ENCODE assay signal across 22 mouse cellular contexts in the genomic region with DNA sequence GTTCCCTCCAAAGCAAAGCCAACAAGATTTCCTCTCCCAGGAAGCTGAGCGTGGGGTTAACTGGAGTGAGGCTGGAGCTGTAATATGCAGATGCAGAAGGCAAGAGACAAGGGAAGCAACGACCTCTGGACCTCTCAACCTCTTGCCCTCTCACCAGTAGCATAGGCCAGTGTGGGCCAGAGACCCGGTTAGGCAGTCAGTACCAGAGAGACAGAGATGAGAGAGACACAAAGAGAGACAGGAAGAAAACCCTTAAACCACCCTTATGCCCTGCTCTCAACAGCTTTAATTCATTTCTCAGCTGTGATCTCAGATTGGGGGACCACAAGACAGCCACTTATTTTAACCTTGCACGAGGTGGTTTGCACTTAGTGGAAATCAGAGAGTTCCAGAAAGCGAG.
DNase-seq lines count a peak whose midpoint lies in the region; ATAC-seq and TF ChIP-seq lines count a peak whose summit lies in the region.
"Had no signal": no experiment of that assay in that cellular context is flagged by ENCODE, and none has a peak within 500 bp of the region (broad histone marks: within the 10 kb centered on the region; RNA-seq: fewer than 3 reads in every experiment).

No protein-coding gene starts in this region.

- peaks cover 24 to 48% of the 10 kb centered on the region in 2 experiments for H3K4me1 ChIP-seq in heart, embryonic 14.5 days (ENCODE audit: control insufficient read depth in 2 of 2, insufficient read depth in 2 of 2, low read length in 2 of 2)
- H3K4me1 ChIP-seq in liver, adult 2 months (ENCODE audit: control insufficient read depth, insufficient read depth, low read length), result no peaks in the 10 kb centered on the region; the same call in 1 of the 2 replicates
- H3K4me1 ChIP-seq: embryonic facial prominence, embryonic 15.5 days; hindbrain, embryonic 12.5 days had no signal

- 36% methylated on average over 5 of the region's 5 CpGs for WGBS in heart, embryonic 14.5 days
- WGBS in liver, adult 2 months, result 50% methylated on average over 5 of the region's 5 CpGs

- H3K79me2 ChIP-seq in liver, adult 2 months (ENCODE audit: control insufficient read depth, insufficient read depth, low read length), result no peaks in the 10 kb centered on the region

- TF ChIP-seq CTCF in liver, adult 2 months (IDR thresholded peaks at IDR 0.05; ENCODE audit: low read depth, low read length), result no peak

- no peak overlapping the region for H3K4me2 ChIP-seq in heart, embryonic 14.5 days (ENCODE audit: low read length)
- H3K4me2 ChIP-seq: embryonic facial prominence, embryonic 15.5 days; heart, embryonic 12.5 days; hindbrain, embryonic 12.5 days had no signal

- peak; percentile 51 for DNase-seq in heart, adult 11 months
- DNase-seq in heart, postnatal 36 days, result no peak
- no peak for DNase-seq in heart, postnatal 4 days
- peak; percentile 18 for DNase-seq in liver, adult 2 months (ENCODE audit: extremely low read depth, low read depth, low spot score)
- DNase-seq in liver, result no peak
- no peak for DNase-seq in left cerebral cortex, postnatal 4 days
- DNase-seq: adrenal gland, postnatal 10 days; cerebellum, adult 11 months; cerebellum, adult 8-10 months; cerebellum, postnatal 14 days; embryo, embryonic 11 days; gastrocnemius, adult 2 months had no signal

- no peaks in the 10 kb centered on the region for H3K27me3 ChIP-seq in heart, embryonic 14.5 days (ENCODE audit: control insufficient read depth, insufficient read depth, low read length)
- no peaks in the 10 kb centered on the region for H3K27me3 ChIP-seq in liver, adult 2 months (ENCODE audit: control insufficient read depth, insufficient read depth, low read length)
- H3K27me3 ChIP-seq: embryonic facial prominence, embryonic 15.5 days; heart, embryonic 12.5 days; hindbrain, embryonic 12.5 days had no signal

- intact Hi-C loops in heart, postnatal 36 days (cut with DNase I), result no loop called here
- intact Hi-C loops in left cerebral cortex, postnatal 4 days (cut with DNase I), result no loop called here

- H3K27ac ChIP-seq in heart, embryonic 14.5 days (replicated peaks in 1 of 2; ENCODE audit: control insufficient read depth in 1 of 2, insufficient read depth in 1 of 2, low read depth in 2 of 2, low read length in 2 of 2), result peak overlapping the region; percentile 4 to 51; a peak in 1 of 4 replicates
- H3K27ac ChIP-seq in liver, adult 2 months (replicated peaks; ENCODE audit: insufficient read depth, low read depth, low read length), result peak overlapping the region; percentile 30; the same call in 1 of the 2 replicates
- H3K27ac ChIP-seq: embryonic facial prominence, embryonic 15.5 days; forebrain, embryonic 10.5 days; gastrocnemius, adult 2 months; hindbrain, embryonic 12.5 days had no signal

- H3K9me3 ChIP-seq in heart, embryonic 14.5 days (ENCODE audit: control insufficient read depth, low read length), result no peaks in the 10 kb centered on the region
- H3K9me3 ChIP-seq: embryonic facial prominence, embryonic 15.5 days; forebrain, embryonic 10.5 days; heart, embryonic 12.5 days; hindbrain, embryonic 12.5 days had no signal

- no peak for ATAC-seq in heart, embryonic 14.5 days (ENCODE audit: insufficient number of reproducible peaks, insufficient read depth, low FRiP score, low read depth)
- ATAC-seq: forebrain, embryonic 14.5 days; hindbrain, embryonic 16.5 days; inflammation-experienced regulatory T-cells, adult 6 months; intestine, postnatal 0 days had no signal

- TF ChIP-seq POLR2A in liver, adult 2 months (IDR thresholded peaks at IDR 0.05; ENCODE audit: extremely low read depth, insufficient read depth, low read length), result no peak

- H3K9ac ChIP-seq in heart, embryonic 14.5 days (ENCODE audit: low read length), result 0 out of 2 replicates have a peak overlapping the region, but pooled peaks have one; percentile 6
- no peak overlapping the region for H3K9ac ChIP-seq in liver, adult 2 months (ENCODE audit: low read depth, low read length)
- H3K9ac ChIP-seq: embryonic facial prominence, embryonic 15.5 days; heart, embryonic 12.5 days; hindbrain, embryonic 12.5 days had no signal

- H3K4me3 ChIP-seq in heart, embryonic 14.5 days (ENCODE audit: control insufficient read depth in 1 of 2, insufficient read depth in 1 of 2, low read depth in 1 of 2, low read length in 2 of 2), result no peak overlapping the region
- no peak overlapping the region for H3K4me3 ChIP-seq in liver, adult 2 months (ENCODE audit: insufficient read depth, low read depth, low read length)
- H3K4me3 ChIP-seq: embryonic facial prominence, embryonic 15.5 days; erythroblast, embryonic 14.5 days; forebrain, embryonic 10.5 days; gastrocnemius, adult 2 months; heart, embryonic 12.5 days; hindbrain, embryonic 12.5 days had no signal

- H3K36me3 ChIP-seq in heart, embryonic 14.5 days (ENCODE audit: control insufficient read depth, insufficient read depth, low read length), result no peaks in the 10 kb centered on the region
- no peaks in the 10 kb centered on the region for H3K36me3 ChIP-seq in liver, adult 2 months (ENCODE audit: control insufficient read depth, insufficient read depth, low read length)
- H3K36me3 ChIP-seq: embryonic facial prominence, embryonic 15.5 days; forebrain, embryonic 10.5 days; heart, embryonic 12.5 days; hindbrain, embryonic 12.5 days had no signal

Comparison
In these comparisons a context has a peak if more than half of its experiments do, and no peak if none do; other contexts are left out.
1. DNase-seq: peak in heart, adult 11 months (single experiment) and liver, adult 2 months (single experiment); none in heart, postnatal 36 days (0 of 2), heart, postnatal 4 days (single experiment), liver (single experiment) and left cerebral cortex, postnatal 4 days (single experiment).